Mouse (Mus musculus): Measurements from ENCODE around the gene Fbxw7. TPM values are rescaled to one million over a fixed set of nuclear protein-coding genes. Genes with fewer than 3 reads are reported as not detected.
A peak's percentile ranks its signal among the peaks of the same experiment; 100 is the strongest.

The Fbxw7 gene
- total and polyA plus RNA-seq, 2 experiments from 2014 or later = 13.8 to 21.6 TPM

DNA sequence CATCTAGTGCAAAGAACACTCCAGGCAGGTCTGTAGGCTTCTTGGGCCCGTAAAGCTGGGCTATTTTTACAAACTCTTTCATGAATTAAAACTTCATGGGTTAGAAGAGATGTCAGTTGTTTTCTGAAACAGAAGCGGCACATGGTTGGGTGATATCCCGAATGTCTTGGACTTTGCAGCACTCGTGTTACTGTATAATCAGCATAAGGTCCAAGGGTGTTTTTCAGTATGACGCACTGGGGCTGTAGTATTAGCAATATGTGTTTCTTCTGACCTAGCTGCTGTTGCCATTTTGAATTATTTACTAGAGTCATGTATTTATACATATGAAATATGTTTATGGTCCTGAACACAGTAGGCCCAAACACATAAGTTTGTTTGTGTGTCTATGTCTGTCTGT is 111.1 kb downstream of the Fbxw7 start:
- Histone ChIP-seq H3K9ac (replicated peaks; ENCODE audit: low read depth, low read length) (peak overlapping the region; percentile 54), H3K9me3 (replicated peaks; ENCODE audit: control insufficient read depth, low read length) (no peaks in the 10 kb centered on the region), H3K4me1 (ENCODE audit: control insufficient read depth, insufficient read depth) (peaks cover 11% of the 10 kb centered on the region; the same call in 1 of the 2 replicates), H3K36me3 (replicated peaks; ENCODE audit: control insufficient read depth, insufficient read depth, low read length) (no peaks in the 10 kb centered on the region), H3K4me2 (ENCODE audit: low read depth, low read length) (peak overlapping the region; percentile 57), H3K27ac (ENCODE audit: low read depth) (peak overlapping the region; percentile 85), H3K27me3 (ENCODE audit: control insufficient read depth, insufficient read depth, low read length) (no peaks in the 10 kb centered on the region), H3K4me3 (ENCODE audit: low read depth, low read length) (peak overlapping the region; percentile 42)
- DNase-seq (ENCODE audit: low spot score) = no peak
- TF ChIP-seq EP300 (IDR thresholded peaks at IDR 0.05; ENCODE audit: low read depth) (no peak), CTCF (IDR thresholded peaks at IDR 0.05; ENCODE audit: low read depth) (no peak)
- 61% methylated on average over 5 of the region's 5 CpGs for WGBS
- ATAC-seq (ENCODE audit: insufficient read depth, low read depth) = no peak

GRCm38 (mm10) chr3:84927168-84927794 is 112.2 kb downstream of the Fbxw7 start:
- no peaks in the 10 kb centered on the region for H3K9me3 ChIP-seq (replicated peaks; ENCODE audit: control insufficient read depth, low read length)
- no peak overlapping the region for H3K9ac ChIP-seq (replicated peaks; ENCODE audit: low read depth, low read length)
- no peak overlapping the region for H3K27ac ChIP-seq (ENCODE audit: low read depth)
- peak overlapping the region; percentile 42 for H3K4me3 ChIP-seq (ENCODE audit: low read depth, low read length)
- H3K4me1 ChIP-seq (ENCODE audit: control insufficient read depth, insufficient read depth) = peaks cover 13% of the 10 kb centered on the region; the same call in 1 of the 2 replicates
- no peaks in the 10 kb centered on the region for H3K36me3 ChIP-seq (replicated peaks; ENCODE audit: control insufficient read depth, insufficient read depth, low read length)
- no peak for DNase-seq (ENCODE audit: low spot score)
- TF ChIP-seq CTCF (IDR thresholded peaks at IDR 0.05; ENCODE audit: low read depth) (no peak), EP300 (IDR thresholded peaks at IDR 0.05; ENCODE audit: low read depth) (no peak)
- WGBS = 60% methylated on average over 8 of the region's 8 CpGs
- H3K27me3 ChIP-seq (ENCODE audit: control insufficient read depth, insufficient read depth, low read length) = no peaks in the 10 kb centered on the region
- ATAC-seq (ENCODE audit: insufficient read depth, low read depth) = no peak
- peak overlapping the region; percentile 57 for H3K4me2 ChIP-seq (ENCODE audit: low read depth, low read length)

DNA sequence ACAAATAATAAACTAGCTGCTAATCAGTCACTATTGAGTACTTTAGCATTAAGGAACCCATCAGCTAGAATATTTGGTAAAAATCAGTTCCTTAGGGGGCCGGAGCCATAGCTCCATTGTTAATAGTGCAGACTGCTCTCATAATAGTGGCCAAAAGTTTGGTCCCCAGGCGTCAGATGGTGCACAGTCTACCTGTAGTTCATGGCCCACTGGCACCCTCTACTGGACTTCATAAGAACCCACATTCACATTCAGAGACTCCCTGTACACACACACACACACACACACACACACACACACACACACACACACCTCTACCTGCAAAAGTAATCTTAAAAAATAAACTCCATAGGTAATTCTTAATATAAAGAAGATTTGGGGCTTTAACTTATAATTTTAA is 112.8 kb downstream of the Fbxw7 start:
- Histone ChIP-seq H3K27ac (ENCODE audit: low read depth) (no peak overlapping the region), H3K9ac (replicated peaks; ENCODE audit: low read depth, low read length) (no peak overlapping the region), H3K4me1 (ENCODE audit: control insufficient read depth, insufficient read depth) (peaks cover 13% of the 10 kb centered on the region; the same call in 1 of the 2 replicates), H3K4me2 (ENCODE audit: low read depth, low read length) (no peak overlapping the region), H3K9me3 (replicated peaks; ENCODE audit: control insufficient read depth, low read length) (no peaks in the 10 kb centered on the region), H3K36me3 (replicated peaks; ENCODE audit: control insufficient read depth, insufficient read depth, low read length) (no peaks in the 10 kb centered on the region), H3K27me3 (ENCODE audit: control insufficient read depth, insufficient read depth, low read length) (no peaks in the 10 kb centered on the region), H3K4me3 (ENCODE audit: low read depth, low read length) (no peak overlapping the region)
- no peak for TF ChIP-seq EP300 (IDR thresholded peaks at IDR 0.05; ENCODE audit: low read depth)
- no peak for TF ChIP-seq CTCF (IDR thresholded peaks at IDR 0.05; ENCODE audit: low read depth)
- ATAC-seq (ENCODE audit: insufficient read depth, low read depth) (no peak), DNase-seq (ENCODE audit: low spot score) (no peak)
- WGBS = 96% methylated on average over 2 of the region's 2 CpGs

DNA sequence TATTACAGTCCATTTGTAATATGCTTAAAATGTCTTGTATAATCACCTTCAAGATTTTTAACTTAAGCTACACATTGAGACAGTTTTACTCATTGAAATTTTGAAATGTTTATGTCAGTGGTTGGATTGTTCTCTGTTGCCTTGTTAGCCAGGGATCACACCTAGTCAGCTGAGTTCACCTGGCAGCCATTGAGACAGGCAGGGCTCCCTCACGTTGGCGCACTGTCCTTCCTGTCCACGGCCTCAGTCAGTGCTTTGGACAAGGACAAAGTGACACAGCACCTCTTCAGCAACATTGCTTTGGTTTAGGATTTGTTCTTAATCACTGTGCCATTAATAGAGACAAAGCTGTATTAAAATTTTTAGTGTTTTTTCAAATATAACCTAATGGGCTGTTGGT is 114.1 kb downstream of the Fbxw7 start:
- TF ChIP-seq EP300 (IDR thresholded peaks at IDR 0.05; ENCODE audit: low read depth) = no peak
- no peak for TF ChIP-seq CTCF (IDR thresholded peaks at IDR 0.05; ENCODE audit: low read depth)
- no peak for DNase-seq (ENCODE audit: low spot score)
- Histone ChIP-seq H3K36me3 (replicated peaks; ENCODE audit: control insufficient read depth, insufficient read depth, low read length) (no peaks in the 10 kb centered on the region), H3K4me1 (ENCODE audit: control insufficient read depth, insufficient read depth) (peaks cover 2% of the 10 kb centered on the region; the same call in 1 of the 2 replicates), H3K9ac (replicated peaks; ENCODE audit: low read depth, low read length) (no peak overlapping the region), H3K4me3 (ENCODE audit: low read depth, low read length) (no peak overlapping the region), H3K27ac (ENCODE audit: low read depth) (no peak overlapping the region), H3K27me3 (ENCODE audit: control insufficient read depth, insufficient read depth, low read length) (no peaks in the 10 kb centered on the region), H3K9me3 (replicated peaks; ENCODE audit: control insufficient read depth, low read length) (no peaks in the 10 kb centered on the region), H3K4me2 (ENCODE audit: low read depth, low read length) (no peak overlapping the region)
- no peak for ATAC-seq (ENCODE audit: insufficient read depth, low read depth)
- WGBS = 81% methylated on average over 3 of the region's 3 CpGs

GRCm38 (mm10) chr3:84930683-84931082 is 115.6 kb downstream of the Fbxw7 start:
- Histone ChIP-seq H3K4me3 (ENCODE audit: low read depth, low read length) (no peak overlapping the region), H3K27ac (ENCODE audit: low read depth) (no peak overlapping the region)

DNA sequence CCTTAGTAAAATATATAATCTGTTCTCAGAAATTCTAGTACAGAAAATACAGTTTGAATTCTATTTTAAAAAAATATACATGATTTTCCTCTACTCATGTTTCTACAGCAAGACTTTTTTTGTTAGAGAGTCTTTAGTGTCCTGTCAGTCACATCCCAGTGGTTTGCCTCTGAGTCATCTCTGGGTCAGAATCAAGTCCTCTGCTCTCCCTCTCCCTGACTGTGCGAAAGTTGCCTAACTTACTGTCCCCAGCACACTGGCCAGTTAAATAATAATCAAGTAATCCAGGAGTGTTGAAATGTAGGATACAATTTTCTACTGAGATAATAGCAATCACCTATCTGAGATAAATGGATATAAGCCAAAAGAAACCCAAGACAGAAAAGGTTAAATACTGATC is 120.7 kb downstream of the Fbxw7 start:
- Histone ChIP-seq H3K9ac (replicated peaks; ENCODE audit: low read depth, low read length) (no peak overlapping the region), H3K27me3 (ENCODE audit: control insufficient read depth, insufficient read depth, low read length) (no peaks in the 10 kb centered on the region), H3K9me3 (replicated peaks; ENCODE audit: control insufficient read depth, low read length) (no peaks in the 10 kb centered on the region), H3K4me2 (ENCODE audit: low read depth, low read length) (no peak overlapping the region), H3K4me1 (ENCODE audit: control insufficient read depth, insufficient read depth) (peaks cover 2% of the 10 kb centered on the region; the same call in 1 of the 2 replicates), H3K4me3 (ENCODE audit: low read depth, low read length) (no peak overlapping the region), H3K36me3 (replicated peaks; ENCODE audit: control insufficient read depth, insufficient read depth, low read length) (no peaks in the 10 kb centered on the region), H3K27ac (ENCODE audit: low read depth) (no peak overlapping the region)
- no peak for ATAC-seq (ENCODE audit: insufficient read depth, low read depth)
- 75% methylated on average over 1 of the region's 1 CpGs for WGBS
- DNase-seq (ENCODE audit: low spot score) = peak; percentile 4
- no peak for TF ChIP-seq EP300 (IDR thresholded peaks at IDR 0.05; ENCODE audit: low read depth)
- TF ChIP-seq CTCF (IDR thresholded peaks at IDR 0.05; ENCODE audit: low read depth) = no peak

More at GRCm38 (mm10) chr3:84930683-84931082, 115.6 kb downstream of the Fbxw7 start:
- TF ChIP-seq CTCF (IDR thresholded peaks at IDR 0.05; ENCODE audit: low read depth) (no peak), EP300 (IDR thresholded peaks at IDR 0.05; ENCODE audit: low read depth) (no peak)
- no peak overlapping the region for H3K9ac ChIP-seq (replicated peaks; ENCODE audit: low read depth, low read length)
- DNase-seq (ENCODE audit: low spot score) = no peak
- no peak overlapping the region for H3K4me2 ChIP-seq (ENCODE audit: low read depth, low read length)
- 0 out of 2 replicates have a peak, but pooled peaks cover 2% of the 10 kb centered on the region for H3K4me1 ChIP-seq (ENCODE audit: control insufficient read depth, insufficient read depth)
- ATAC-seq (ENCODE audit: insufficient read depth, low read depth) = no peak
- WGBS = 41% methylated on average over 3 of the region's 3 CpGs
- H3K27me3 ChIP-seq (ENCODE audit: control insufficient read depth, insufficient read depth, low read length) = no peaks in the 10 kb centered on the region
- H3K36me3 ChIP-seq (replicated peaks; ENCODE audit: control insufficient read depth, insufficient read depth, low read length) = no peaks in the 10 kb centered on the region
- no peaks in the 10 kb centered on the region for H3K9me3 ChIP-seq (replicated peaks; ENCODE audit: control insufficient read depth, low read length)
